Mouse (Mus musculus) midbrain, embryonic 13.5 days (tissue): Measurements from ENCODE around the gene Fsd2. TPM values are rescaled to one million over a fixed set of nuclear protein-coding genes. Genes with fewer than 3 reads are reported as not detected.

Source experiments
- ATAC-seq: fragments of 200-750 bp; cut with Nextera tagmentation; 2 replicates; pipeline ENCODE4 v1.8.0; 2017; ENCODE audit warnings: mild to moderate bottlenecking, moderate TSS enrichment, moderate library complexity
- H3K27ac ChIP-seq: fragments of 300-500 bp; sonication (generic); 2 replicates; pipeline ENCODE4 v1.5.1; 2015; ENCODE audit warnings: inconsistent platforms, mild to moderate bottlenecking, moderate library complexity
- H3K27me3 ChIP-seq: fragments of 300-500 bp; sonication (generic); 2 replicates; pipeline ENCODE4 v1.6.1; 2015; ENCODE audit warnings: mild to moderate bottlenecking, inconsistent platforms
- H3K36me3 ChIP-seq: fragments of 300-500 bp; sonication (generic); 2 replicates; pipeline ENCODE4 v1.6.1; 2015; ENCODE audit warnings: mild to moderate bottlenecking, inconsistent platforms
- H3K4me1 ChIP-seq: fragments of 300-500 bp; sonication (generic); replicated peaks from 2 replicates; pipeline ENCODE4 v1.6.1; 2015; ENCODE audit warnings: inconsistent platforms
- H3K4me2 ChIP-seq: fragments of 300-500 bp; sonication (generic); replicated peaks from 2 replicates; pipeline ENCODE4 v1.6.1; 2015; ENCODE audit warnings: moderate library complexity, mild to moderate bottlenecking, inconsistent platforms
- H3K4me3 ChIP-seq: fragments of 300-500 bp; sonication (generic); replicated peaks from 2 replicates; pipeline ENCODE4 v1.5.1; 2015; ENCODE audit warnings: mild to moderate bottlenecking, inconsistent platforms
- H3K9ac ChIP-seq: fragments of 300-500 bp; sonication (generic); replicated peaks from 2 replicates; pipeline ENCODE4 v1.6.1; 2015; ENCODE audit warnings: mild to moderate bottlenecking, inconsistent platforms
- H3K9me3 ChIP-seq: fragments of 300-500 bp; sonication (generic); 2 replicates; pipeline ENCODE4 v1.6.1; 2016; ENCODE audit warnings: mild to moderate bottlenecking, inconsistent platforms
- WGBS: fragments of 180-500 bp; shearing (Covaris S2); methylation state at CpG from one replicate; pipeline ENCODE4 v1.1.7; 2015; 5-methylcytosine and 5-hydroxymethylcytosine counted together
- microRNA counts: library from miRNA; unstranded; fragments of <30 nt; microRNA quantifications from one replicate; lab custom pipeline; 2016
- polyA plus RNA-seq: library from polyadenylated mRNA; unstranded; fragments of >200 nt; fragmentation: Nextera tagmentation; extraction: Ambion mirVana; gene quantifications from 2 replicates; pipeline ENCODE4 v1.2.1, GENCODE M21; 2015

Gene Fsd2
- polyA plus RNA-seq, 1 experiment from 2014 or later = 0.20 TPM

DNA sequence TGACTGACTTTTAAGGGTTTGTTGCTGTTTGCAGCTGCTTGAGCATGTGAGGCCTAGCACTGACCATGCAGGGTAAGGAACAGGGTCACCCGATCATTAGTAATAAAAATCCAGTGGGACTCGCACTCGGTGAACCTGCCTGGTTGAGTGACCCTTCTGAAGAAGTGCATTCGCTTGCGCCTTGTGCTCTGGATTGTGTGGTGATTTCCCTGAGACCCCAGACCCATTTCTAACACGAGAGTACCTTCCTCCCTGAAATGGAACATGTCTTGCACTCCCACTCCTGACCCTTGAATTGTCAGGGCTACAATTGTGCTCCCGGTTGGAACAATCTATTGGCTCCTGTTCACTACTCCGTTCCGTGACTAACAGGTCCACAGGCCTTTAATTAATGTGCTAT lies 74.1 kb downstream of the Fsd2 start:
- 33% methylated on average over 9 of the region's 9 CpGs for WGBS
- H3K4me1 ChIP-seq = peaks cover 33% of the 10 kb centered on the region
- peaks cover 5% of the 10 kb centered on the region; the same call in 1 of the 2 replicates for H3K27me3 ChIP-seq
- H3K27ac ChIP-seq = peak overlapping the region; percentile 98
- H3K9ac ChIP-seq = peak overlapping the region; percentile 93
- peak overlapping the region; percentile 79 for H3K4me3 ChIP-seq
- ATAC-seq = no peak
- peak overlapping the region; percentile 64 for H3K4me2 ChIP-seq
- no peaks in the 10 kb centered on the region for H3K36me3 ChIP-seq
- H3K9me3 ChIP-seq = no peaks in the 10 kb centered on the region

DNA sequence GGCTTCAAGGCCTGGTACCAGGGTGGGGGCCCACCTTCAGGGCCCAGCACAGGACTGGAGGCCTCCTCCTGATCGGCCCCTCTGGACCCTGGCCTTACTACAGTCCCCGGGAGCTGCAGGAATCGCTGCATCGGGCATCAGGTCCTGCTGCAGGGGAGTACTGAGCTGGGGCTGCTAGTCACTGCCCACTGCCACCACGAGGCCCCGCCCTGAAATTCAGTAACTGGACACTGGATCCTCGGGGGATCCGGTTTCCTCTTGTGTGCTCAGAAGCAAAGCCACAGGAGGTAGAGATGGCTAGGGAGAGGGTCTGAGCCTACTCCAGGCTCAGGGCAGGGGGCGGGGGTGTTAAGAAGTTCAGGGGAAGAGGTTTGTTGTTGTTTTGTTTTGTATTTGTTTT lies 77.1 kb downstream of the Fsd2 start:
- H3K4me2 ChIP-seq = no peak overlapping the region
- H3K36me3 ChIP-seq = peaks cover 3% of the 10 kb centered on the region
- H3K4me3 ChIP-seq = no peak overlapping the region
- no peaks in the 10 kb centered on the region for H3K27me3 ChIP-seq
- H3K9me3 ChIP-seq = no peaks in the 10 kb centered on the region
- ATAC-seq = no peak
- peaks cover 33% of the 10 kb centered on the region for H3K4me1 ChIP-seq
- 0 out of 2 replicates have a peak overlapping the region, but pooled peaks have one; percentile 14 for H3K9ac ChIP-seq
- H3K27ac ChIP-seq = no peak overlapping the region
- 14% methylated on average over 9 of the region's 9 CpGs for WGBS

MicroRNAs encoded within 50 kb of the gene (microRNA counts, 519-probe panel; counts per million panel counts)
- microRNA mmu-miR-1839-3p (lab: Ali Mortazavi, UCI) (110 counts per million, percentile 56 among the panel's probes with 10 or more counts), microRNA mmu-miR-1839-5p (lab: Ali Mortazavi, UCI) (4,143 counts per million, percentile 78 among the panel's probes with 10 or more counts)

Other genes with a start within 250 kb of the Fsd2 start
- gene Rps17, start 221.7 kb downstream of the Fsd2 start, polyA plus RNA-seq = 869 and 873 TPM in 2 replicates
- gene Cpeb1, start 111.5 kb downstream of the Fsd2 start, polyA plus RNA-seq = 2.6 and 3.2 TPM in 2 replicates
- gene Ap3b2, start 73.0 kb downstream of the Fsd2 start, polyA plus RNA-seq = 110 and 117 TPM in 2 replicates
- not detected in 2 replicates for gene BC048679, start 68.7 kb downstream of the Fsd2 start, polyA plus RNA-seq
- gene Whamm, start 4.3 kb upstream of the Fsd2 start, polyA plus RNA-seq = 4.3 and 5.5 TPM in 2 replicates
- 15.4 and 16.4 TPM in 2 replicates for gene Homer2, start 140.6 kb upstream of the Fsd2 start, polyA plus RNA-seq
- 152 and 167 TPM in 2 replicates for gene Ramac, start 196.0 kb upstream of the Fsd2 start, polyA plus RNA-seq
- 51.3 and 55.1 TPM in 2 replicates for gene 3110040N11Rik, start 222.5 kb upstream of the Fsd2 start, polyA plus RNA-seq